Mouse (Mus musculus) heart, adult 9 months (tissue): ENCODE measurements around the gene Wdr45.
"Not testable (repeated sequence)": the region's sequence is repeated elsewhere in the genome, so short reads cannot be mapped to it uniquely, and the experiment has no call there.

Experiments
- DNase-seq, 2 experiments: peaks; one replicate each; pipeline ENCODE4 v3.0.0; 2022; ENCODE audit warnings: low spot score in 2 of 2

Wdr45 gene

GRCm38 (mm10) chrX:7714135-7714899 lies at the start of gene Wdr45:
TSS of gene Wdr45 (plus strand) at chrX:7714333.
- DNase-seq: peak; percentile 95

GRCm38 (mm10) chrX:7664791-7665190 lies 49.3 kb upstream of the Wdr45 start:
- peak; percentile 60 to 67 for DNase-seq

- no peak for DNase-seq
These were observed 48.2 kb upstream of the Wdr45 start for GRCm38 (mm10) chrX:7665739-7666502.

GRCm38 (mm10) chrX:7670390-7670881 lies 43.7 kb upstream of the Wdr45 start:
- peak; percentile 70 to 79 for DNase-seq

- peak in 1 of 2 experiments; percentile 36 for DNase-seq
These were observed 43.1 kb upstream of the Wdr45 start, which contains the start of gene Plp2 for GRCm38 (mm10) chrX:7670921-7671623. TSS of gene Plp2 (minus strand) at chrX:7671390.

GRCm38 (mm10) chrX:7672739-7673138 lies 41.4 kb upstream of the Wdr45 start:
- DNase-seq: no peak

GRCm38 (mm10) chrX:7673578-7674281 lies 40.4 kb upstream of the Wdr45 start:
- DNase-seq: no peak

- DNase-seq: no peak
These were observed 39.7 kb upstream of the Wdr45 start for GRCm38 (mm10) chrX:7674284-7675000.

- DNase-seq: no peak
These were observed 39.1 kb upstream of the Wdr45 start for GRCm38 (mm10) chrX:7675001-7675380.

- no peak for DNase-seq
These were observed 35.1 kb upstream of the Wdr45 start for GRCm38 (mm10) chrX:7678986-7679385.

- peak; percentile 88 to 91 for DNase-seq
These were observed 34.6 kb upstream of the Wdr45 start for GRCm38 (mm10) chrX:7679405-7680056.

- no peak for DNase-seq
These were observed 34.1 kb upstream of the Wdr45 start for GRCm38 (mm10) chrX:7680057-7680412.

GRCm38 (mm10) chrX:7680864-7681263 lies 33.3 kb upstream of the Wdr45 start, which contains the start of gene Magix:
TSS of gene Magix (minus strand) at chrX:7681251.
- DNase-seq: peak; percentile 26 to 48

GRCm38 (mm10) chrX:7688321-7688720 lies 25.8 kb upstream of the Wdr45 start:
- no peak for DNase-seq

- no peak for DNase-seq
These were observed 23.6 kb upstream of the Wdr45 start for GRCm38 (mm10) chrX:7690486-7690885.

GRCm38 (mm10) chrX:7692862-7693261 lies 21.3 kb upstream of the Wdr45 start:
- no peak for DNase-seq

GRCm38 (mm10) chrX:7696520-7696919 lies 17.6 kb upstream of the Wdr45 start:
- DNase-seq: no peak

- DNase-seq: peak; percentile 88 to 89
These were observed 17.2 kb upstream of the Wdr45 start, which contains the start of gene Gpkow for GRCm38 (mm10) chrX:7696954-7697381. TSS of gene Gpkow (plus strand) at chrX:7697131.

GRCm38 (mm10) chrX:7713764-7714134 lies 384 bp upstream of the Wdr45 start:
- peak in 1 of 2 experiments; percentile 13 for DNase-seq

- DNase-seq: not testable (repeated sequence)
These were observed 1.9 kb downstream of the Wdr45 start for GRCm38 (mm10) chrX:7716058-7716457.
